Mouse (Mus musculus) forebrain, postnatal 0 days (tissue): ENCODE measurements at regions not wholly inside any gene's neighbourhood (a gene's known extent, or its start where the extent isn't known, plus 50 kb on each side); places are given as distances from the start of the nearest gene placed in this dataset.

Experiments
- ATAC-seq: fragments of 200-750 bp; cut with Nextera tagmentation; 2 replicates; pipeline ENCODE4 v1.8.0; 2017; ENCODE audit warnings: mild to moderate bottlenecking, moderate library complexity
- DNase-seq: peaks from one replicate; pipeline ENCODE4 v3.0.0-alpha.2; 2015
- H3K27ac ChIP-seq: fragments of 300-500 bp; sonication (generic); 2 replicates; pipeline ENCODE4 v1.5.1; 2014; ENCODE audit warnings: low read depth, mild to moderate bottlenecking, antibody characterized with exemption, low read length, moderate library complexity, mixed read lengths
- H3K27me3 ChIP-seq: fragments of 300-500 bp; sonication (generic); 2 replicates; pipeline ENCODE4 v1.6.1; 2014; ENCODE audit warnings: mild to moderate bottlenecking, low read length, mixed read lengths; ENCODE audit not compliant: insufficient read depth
- H3K36me3 ChIP-seq: fragments of 300-500 bp; sonication (generic); 2 replicates; pipeline ENCODE4 v1.6.1; 2014; ENCODE audit warnings: mild to moderate bottlenecking, moderate library complexity; ENCODE audit not compliant: insufficient read depth
- H3K4me1 ChIP-seq: fragments of 300-500 bp; sonication (generic); 2 replicates; pipeline ENCODE4 v1.6.1; 2014; ENCODE audit warnings: antibody characterized with exemption; ENCODE audit not compliant: insufficient read depth
- H3K4me2 ChIP-seq: fragments of 300-500 bp; sonication (generic); 2 replicates; pipeline ENCODE4 v1.6.1; 2014; ENCODE audit warnings: low read depth, mild to moderate bottlenecking, moderate library complexity
- H3K4me3 ChIP-seq: fragments of 300-500 bp; sonication (generic); 2 replicates; pipeline ENCODE4 v1.5.1; 2014; ENCODE audit warnings: low read depth, low read length, mixed read lengths
- H3K9ac ChIP-seq: fragments of 300-500 bp; sonication (generic); 2 replicates; pipeline ENCODE4 v1.6.1; 2014; ENCODE audit warnings: mild to moderate bottlenecking
- H3K9me3 ChIP-seq: fragments of 300-500 bp; sonication (generic); 2 replicates; pipeline ENCODE4 v1.6.1; 2016; ENCODE audit warnings: low read length
- CTCF ChIP-seq: sonication (generic); IDR thresholded peaks from 2 replicates; pipeline ENCODE4 v1.5.1; 2016; ENCODE audit warnings: antibody characterized with exemption, control low read depth, low read depth
- WGBS: fragments of 180-500 bp; shearing (Covaris S2); extraction: QIAGEN DNeasy Blood & Tissue Kit; methylation state at CpG from one replicate; pipeline ENCODE4 v1.1.7; 2014; 5-methylcytosine and 5-hydroxymethylcytosine counted together

- no peak overlapping the region for H3K4me3 ChIP-seq
- no peaks in the 10 kb centered on the region for H3K4me1 ChIP-seq
- WGBS: 91% methylated on average over 7 of the region's 7 CpGs
- ATAC-seq (no peak), DNase-seq (no peak)
- H3K9me3 ChIP-seq: no peaks in the 10 kb centered on the region
- TF ChIP-seq CTCF: no peak
- H3K36me3 ChIP-seq: no peaks in the 10 kb centered on the region
- H3K27me3 ChIP-seq: no peaks in the 10 kb centered on the region
- H3K4me2 ChIP-seq: no peak overlapping the region
- H3K27ac ChIP-seq: no peak overlapping the region
- H3K9ac ChIP-seq: no peak overlapping the region
These were observed 525.7 kb upstream of the Sox9 start for GRCm38 (mm10) chr11:112256326-112256725.

DNA sequence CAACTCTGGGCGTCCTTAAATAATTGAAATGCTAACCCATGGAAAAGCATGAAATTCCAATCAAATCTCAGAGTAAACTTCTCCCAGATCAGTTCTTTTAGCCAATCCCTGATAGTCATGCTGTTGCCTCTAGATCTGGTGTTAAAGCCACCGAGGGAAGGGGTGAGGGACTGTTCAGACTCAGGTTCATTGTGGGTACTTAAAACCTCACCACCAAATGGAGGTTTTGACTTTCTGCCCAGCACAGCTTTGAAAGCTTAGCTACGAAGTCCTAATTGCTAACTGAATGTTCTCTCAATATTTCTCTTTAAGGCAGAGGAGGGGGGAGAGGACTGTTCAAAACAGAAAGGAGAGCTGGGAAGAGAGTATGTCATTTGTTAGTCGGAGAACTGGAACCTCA lies 517.9 kb upstream of the Sox9 start:
- no peak for TF ChIP-seq CTCF
- WGBS: 69% methylated on average over 4 of the region's 4 CpGs

GRCm38 (mm10) chr11:112270911-112271310 lies 511.1 kb upstream of the Sox9 start:
- no peak overlapping the region for H3K4me3 ChIP-seq
- no peaks in the 10 kb centered on the region for H3K36me3 ChIP-seq
- H3K9me3 ChIP-seq: no peaks in the 10 kb centered on the region
- ATAC-seq: no peak
- TF ChIP-seq CTCF: no peak
- DNase-seq: no peak
- no peaks in the 10 kb centered on the region for H3K27me3 ChIP-seq
- H3K4me2 ChIP-seq: no peak overlapping the region
- no peak overlapping the region for H3K9ac ChIP-seq
- H3K27ac ChIP-seq: no peak overlapping the region
- 77% methylated on average over 5 of the region's 5 CpGs for WGBS
- no peaks in the 10 kb centered on the region for H3K4me1 ChIP-seq

More for the DNA sequence above, 517.9 kb upstream of the Sox9 start:
- Histone ChIP-seq H3K9me3 (no peaks in the 10 kb centered on the region), H3K27ac (no peak overlapping the region), H3K27me3 (no peaks in the 10 kb centered on the region), H3K4me1 (no peaks in the 10 kb centered on the region), H3K9ac (no peak overlapping the region), H3K4me3 (no peak overlapping the region), H3K4me2 (no peak overlapping the region), H3K36me3 (no peaks in the 10 kb centered on the region)
- DNase-seq (no peak), ATAC-seq (no peak)

- no peaks in the 10 kb centered on the region for H3K27me3 ChIP-seq
- 49% methylated on average over 1 of the region's 1 CpGs for WGBS
- H3K4me2 ChIP-seq: no peak overlapping the region
- no peaks in the 10 kb centered on the region for H3K4me1 ChIP-seq
- no peaks in the 10 kb centered on the region for H3K36me3 ChIP-seq
- no peak for TF ChIP-seq CTCF
- no peaks in the 10 kb centered on the region for H3K9me3 ChIP-seq
- no peak overlapping the region for H3K27ac ChIP-seq
- no peak overlapping the region for H3K4me3 ChIP-seq
- no peak for ATAC-seq
- DNase-seq: no peak
- H3K9ac ChIP-seq: no peak overlapping the region
These were observed 503.5 kb upstream of the Sox9 start for GRCm38 (mm10) chr11:112278566-112278965.

DNA sequence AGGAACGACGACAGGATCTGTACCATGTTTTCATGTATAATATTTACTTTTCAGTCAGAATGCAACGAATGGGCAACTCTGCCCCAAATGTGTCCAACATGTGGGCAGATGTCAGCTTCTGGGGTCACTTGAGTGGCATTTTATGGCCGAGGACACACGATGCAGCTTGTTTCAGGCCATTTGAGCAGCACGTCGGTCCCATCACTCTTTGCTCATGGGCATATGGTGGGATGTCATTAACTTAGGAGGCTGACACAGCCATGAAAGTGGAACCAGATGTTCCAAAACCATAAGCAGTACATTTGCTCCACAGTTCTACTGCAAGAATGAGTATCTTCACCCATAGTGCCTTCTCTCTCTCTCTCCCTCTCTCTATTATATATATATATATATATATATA lies 499.1 kb upstream of the Sox9 start:
- Histone ChIP-seq H3K27me3 (no peaks in the 10 kb centered on the region), H3K9me3 (no peaks in the 10 kb centered on the region), H3K4me3 (no peak overlapping the region), H3K36me3 (no peaks in the 10 kb centered on the region), H3K9ac (no peak overlapping the region), H3K4me1 (no peaks in the 10 kb centered on the region), H3K4me2 (no peak overlapping the region), H3K27ac (no peak overlapping the region)
- WGBS: 92% methylated on average over 7 of the region's 7 CpGs
- ATAC-seq (no peak), DNase-seq (no peak)
- no peak for TF ChIP-seq CTCF

DNA sequence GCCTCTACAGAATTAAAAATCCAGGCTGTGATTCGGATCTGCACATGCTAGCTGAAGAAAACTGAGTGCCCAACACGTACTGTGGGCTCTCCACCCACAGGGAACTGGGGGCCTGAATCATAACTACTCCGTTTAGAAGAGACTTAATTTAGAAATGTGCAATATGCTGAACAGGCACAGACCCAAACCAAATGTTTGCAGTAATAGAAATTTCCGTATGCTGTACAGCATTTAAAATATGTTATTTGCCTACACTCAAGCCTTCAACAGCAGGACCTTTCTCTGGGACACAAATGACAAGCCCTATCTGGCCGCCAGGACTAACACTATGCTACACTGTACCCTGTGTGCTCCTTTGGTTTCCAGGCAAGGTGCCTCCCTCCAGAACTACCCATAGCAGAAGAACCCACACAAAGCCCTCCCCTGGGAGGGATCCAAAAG lies 483.1 kb upstream of the Sox9 start:
- Histone ChIP-seq H3K27ac (no peak overlapping the region; the same call in 1 of the 2 replicates), H3K4me3 (no peak overlapping the region), H3K27me3 (no peaks in the 10 kb centered on the region), H3K4me1 (no peaks in the 10 kb centered on the region), H3K9me3 (no peaks in the 10 kb centered on the region), H3K36me3 (no peaks in the 10 kb centered on the region), H3K9ac (no peak overlapping the region), H3K4me2 (no peak overlapping the region)
- ATAC-seq (no peak), DNase-seq (peak; percentile 35)
- TF ChIP-seq CTCF: no peak
- WGBS: 54% methylated on average over 5 of the region's 5 CpGs

DNA sequence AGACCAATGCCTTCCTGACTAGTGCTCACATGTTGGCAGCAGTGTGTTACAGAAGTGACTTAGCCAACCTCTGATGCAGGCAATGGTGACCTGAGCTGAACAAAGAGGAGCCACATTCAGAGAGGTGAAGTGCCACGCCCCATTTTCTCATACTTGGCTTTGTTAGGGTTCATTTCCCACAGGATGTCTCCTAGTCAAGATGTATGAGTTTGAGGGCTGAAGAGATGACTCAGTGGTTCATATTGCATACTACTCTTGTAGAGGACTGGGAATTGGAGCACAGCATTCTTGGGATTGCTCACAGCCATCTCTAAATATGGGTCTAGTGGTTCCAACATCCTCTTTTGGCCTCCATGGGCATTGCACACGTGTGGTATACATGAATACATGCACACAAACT lies 478.9 kb upstream of the Sox9 start:
- H3K36me3 ChIP-seq: no peaks in the 10 kb centered on the region
- no peak for DNase-seq
- no peaks in the 10 kb centered on the region for H3K27me3 ChIP-seq
- ATAC-seq: no peak
- TF ChIP-seq CTCF: no peak
- no peak overlapping the region for H3K4me3 ChIP-seq
- no peaks in the 10 kb centered on the region for H3K4me1 ChIP-seq
- H3K4me2 ChIP-seq: no peak overlapping the region
- no peak overlapping the region for H3K27ac ChIP-seq
- 83% methylated on average over 2 of the region's 2 CpGs for WGBS
- no peaks in the 10 kb centered on the region for H3K9me3 ChIP-seq
- no peak overlapping the region for H3K9ac ChIP-seq

DNA sequence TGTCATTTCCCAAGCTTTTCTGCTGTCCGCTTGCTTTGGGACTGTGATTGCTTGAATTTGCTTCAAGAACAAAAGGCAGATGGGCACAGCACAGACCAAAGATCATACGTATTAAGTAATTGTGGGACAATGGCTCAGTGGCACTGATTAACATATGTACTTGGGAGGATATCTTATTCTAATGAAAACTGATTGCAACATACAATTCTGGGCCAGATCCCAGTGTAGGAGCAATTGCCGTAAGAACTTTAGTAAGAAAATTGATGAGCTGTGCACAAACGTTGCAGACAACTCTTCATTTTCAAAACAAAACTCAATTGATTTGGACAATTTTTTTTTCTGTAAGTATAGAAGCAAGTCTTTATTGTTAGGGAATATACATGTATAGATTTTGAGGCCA lies 456.2 kb upstream of the Sox9 start:
- DNase-seq (no peak), ATAC-seq (no peak)
- H3K9ac ChIP-seq: no peak overlapping the region
- H3K4me3 ChIP-seq: no peak overlapping the region
- no peak overlapping the region for H3K4me2 ChIP-seq
- H3K27ac ChIP-seq: no peak overlapping the region
- no peaks in the 10 kb centered on the region for H3K9me3 ChIP-seq
- H3K4me1 ChIP-seq: no peaks in the 10 kb centered on the region
- H3K27me3 ChIP-seq: no peaks in the 10 kb centered on the region
- no peaks in the 10 kb centered on the region for H3K36me3 ChIP-seq
- TF ChIP-seq CTCF: no peak
- WGBS: 90% methylated on average over 4 of the region's 4 CpGs
